In genomic region chr11:36302096-36302495, GRCm38 (mm10) we compare ENCODE assay signal across 13 mouse cellular contexts.
DNase-seq lines count a peak whose midpoint lies in the region; ATAC-seq and TF ChIP-seq lines count a peak whose summit lies in the region.
"Had no signal": no experiment of that assay in that cellular context is flagged by ENCODE, and none has a peak within 500 bp of the region (broad histone marks: within the 10 kb centered on the region; RNA-seq: fewer than 3 reads in every experiment).

No protein-coding gene starts in this region.

- H3K27ac ChIP-seq in cerebellum, adult 2 months (ENCODE audit: insufficient read depth, low read length) = no peak overlapping the region
- no peak overlapping the region for H3K27ac ChIP-seq in midbrain, embryonic 14.5 days (replicated peaks; ENCODE audit: low read depth, low read length)
- no peak overlapping the region for H3K27ac ChIP-seq in midbrain, embryonic 13.5 days
- H3K27ac ChIP-seq: forebrain, embryonic 10.5 days; limb, embryonic 12.5 days had no signal

- H3K9ac ChIP-seq in midbrain, embryonic 14.5 days (replicated peaks; ENCODE audit: low read length) = no peak overlapping the region
- H3K9ac ChIP-seq in midbrain, embryonic 13.5 days (replicated peaks) = no peak overlapping the region
- H3K9ac ChIP-seq: limb, embryonic 12.5 days had no signal

- H3K9me3 ChIP-seq in midbrain, embryonic 14.5 days (ENCODE audit: control insufficient read depth, low read length) = no peaks in the 10 kb centered on the region
- no peaks in the 10 kb centered on the region for H3K9me3 ChIP-seq in midbrain, embryonic 13.5 days
- H3K9me3 ChIP-seq: forebrain, embryonic 10.5 days; limb, embryonic 12.5 days had no signal

- H3K4me2 ChIP-seq in midbrain, embryonic 14.5 days (ENCODE audit: low read length) = no peak overlapping the region
- no peak overlapping the region for H3K4me2 ChIP-seq in midbrain, embryonic 13.5 days (replicated peaks)
- H3K4me2 ChIP-seq: limb, embryonic 12.5 days had no signal

- no peak overlapping the region for H3K4me3 ChIP-seq in cerebellum, adult 2 months (replicated peaks; ENCODE audit: insufficient read depth, low read depth, low read length)
- H3K4me3 ChIP-seq in midbrain, embryonic 14.5 days (replicated peaks; ENCODE audit: low read depth, low read length) = no peak overlapping the region
- no peak overlapping the region for H3K4me3 ChIP-seq in midbrain, embryonic 13.5 days (replicated peaks)
- H3K4me3 ChIP-seq: forebrain, embryonic 10.5 days; limb, embryonic 12.5 days had no signal

- no peaks in the 10 kb centered on the region for H3K27me3 ChIP-seq in cerebellum, adult 2 months (ENCODE audit: control insufficient read depth, insufficient read depth, low read length)
- H3K27me3 ChIP-seq in midbrain, embryonic 14.5 days (ENCODE audit: control insufficient read depth, insufficient read depth, low read length) = no peaks in the 10 kb centered on the region
- H3K27me3 ChIP-seq in midbrain, embryonic 13.5 days = no peaks in the 10 kb centered on the region

- H3K36me3 ChIP-seq in midbrain, embryonic 14.5 days (ENCODE audit: control insufficient read depth, insufficient read depth, low read length) = no peaks in the 10 kb centered on the region
- no peaks in the 10 kb centered on the region for H3K36me3 ChIP-seq in midbrain, embryonic 13.5 days
- H3K36me3 ChIP-seq: forebrain, embryonic 10.5 days; limb, embryonic 12.5 days had no signal

- intact Hi-C loops in heart, postnatal 10 days (cut with DNase I) = no loop called here
- intact Hi-C loops in heart, postnatal 36 days (cut with DNase I) = no loop called here

- H3K4me1 ChIP-seq in cerebellum, adult 2 months (ENCODE audit: control insufficient read depth, insufficient read depth, low read length) = peaks cover 3% of the 10 kb centered on the region; the same call in 1 of the 2 replicates
- H3K4me1 ChIP-seq in midbrain, embryonic 14.5 days (ENCODE audit: control insufficient read depth, insufficient read depth, low read length) = peaks cover 14% of the 10 kb centered on the region; the same call in 1 of the 2 replicates
- H3K4me1 ChIP-seq in midbrain, embryonic 13.5 days (replicated peaks) = peaks cover 21% of the 10 kb centered on the region

- no peak for ATAC-seq in midbrain, embryonic 14.5 days (ENCODE audit: low FRiP score, low TSS enrichment)
- no peak for ATAC-seq in midbrain, embryonic 13.5 days

- DNase-seq in cerebellum, adult 2 months = peak; percentile 34 to 42
- DNase-seq in cerebellum, adult 9-10 months = no peak
- DNase-seq in heart, postnatal 10 days = peak; percentile 20 to 28
- DNase-seq in heart, adult 11 months = no peak
- peak; percentile 40 for DNase-seq in midbrain, embryonic 14.5 days
- peak; percentile 2 to 12 for DNase-seq in heart, postnatal 36 days
- no peak for DNase-seq in liver
- DNase-seq: B cell, adult 2 months; kidney, adult 9 months; thymus, postnatal 36 days had no signal

- TF ChIP-seq CTCF in cerebellum, adult 2 months (IDR thresholded peaks at IDR 0.05; ENCODE audit: borderline replicate concordance, insufficient read depth, low read depth, low read length) = no peak

- TF ChIP-seq POLR2A in cerebellum, adult 2 months (IDR thresholded peaks at IDR 0.05; ENCODE audit: borderline replicate concordance, insufficient read depth, low read length) = no peak

- WGBS in cerebellum, adult 2 months = 19% methylated on average over 7 of the region's 7 CpGs
- 68% methylated on average over 7 of the region's 7 CpGs for WGBS in midbrain, embryonic 14.5 days
- 75% methylated on average over 7 of the region's 7 CpGs for WGBS in midbrain, embryonic 13.5 days

Comparison
In these comparisons a context has a peak if more than half of its experiments do, and no peak if none do; other contexts are left out.
1. DNase-seq: peak in cerebellum, adult 2 months (2 of 2), heart, postnatal 10 days (2 of 2), midbrain, embryonic 14.5 days (single experiment) and heart, postnatal 36 days (2 of 2); none in cerebellum, adult 9-10 months (single experiment), heart, adult 11 months (single experiment) and liver (single experiment).